Mouse (Mus musculus): ENCODE results near the gene Plcb2. TPM values are rescaled to one million over a fixed set of nuclear protein-coding genes. Genes with fewer than 3 reads are reported as not detected.

Plcb2 gene
- polyA plus RNA-seq, 1 experiment from 2014 or later, result 1.4 TPM

DNA sequence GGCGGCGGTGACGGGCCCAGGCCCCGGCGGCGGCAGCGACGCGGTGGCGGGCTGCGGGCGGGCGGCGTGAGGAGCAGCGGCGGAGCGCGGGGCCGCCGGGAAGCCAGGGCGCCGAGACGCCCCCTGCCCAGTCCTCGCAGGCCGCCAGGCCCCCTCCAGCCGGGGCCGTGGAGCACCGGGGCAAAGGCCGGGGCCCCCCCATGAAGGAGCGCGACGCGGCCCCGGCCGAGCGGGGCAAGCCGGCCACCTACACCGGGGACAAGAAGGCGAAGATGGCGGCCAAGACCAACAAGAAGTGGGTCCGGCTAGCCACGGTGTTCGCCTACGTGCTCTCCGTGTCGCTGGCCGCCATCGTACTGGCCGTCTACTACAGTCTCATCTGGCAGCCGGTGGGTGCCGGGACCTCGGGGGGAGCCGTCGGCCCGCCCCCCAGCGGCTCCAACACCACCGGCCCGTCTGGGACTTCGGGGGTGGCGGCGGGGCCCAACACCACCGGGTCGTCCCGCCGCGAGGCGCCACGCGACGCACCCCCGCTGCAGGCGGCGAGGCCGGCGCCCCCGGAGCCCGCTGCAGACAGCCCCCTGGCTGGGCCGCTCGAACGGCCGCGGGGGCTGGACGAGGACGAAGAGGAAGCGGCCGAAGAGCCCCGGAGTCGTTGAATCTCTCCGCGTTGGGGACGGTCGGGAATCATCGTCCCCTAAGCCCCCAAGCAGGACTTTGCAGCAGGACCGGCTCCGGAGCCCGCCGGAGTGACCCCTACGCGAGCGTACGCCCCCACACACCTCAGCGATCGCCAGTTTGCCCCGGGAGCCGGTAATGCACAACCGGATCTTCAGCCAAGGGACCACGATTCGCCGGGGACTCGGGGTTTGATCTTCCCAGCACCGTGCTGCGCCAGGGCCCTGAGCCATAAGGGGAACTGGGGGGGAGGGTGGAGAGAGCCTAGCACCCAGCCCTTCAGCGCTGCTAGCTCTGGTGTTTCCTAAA lies 18.0 kb upstream of the Plcb2 start:
- peak overlapping the region; percentile 59 for H3K27ac ChIP-seq (ENCODE audit: low read depth, low read length)
- no peaks in the 10 kb centered on the region for H3K36me3 ChIP-seq (ENCODE audit: control insufficient read depth, insufficient read depth, low read length)
- ATAC-seq (replicated peaks; ENCODE audit: insufficient number of reproducible peaks, low FRiP score, low TSS enrichment), result peak; percentile 20
- WGBS (ENCODE audit: insufficient replicate concordance), result 1% methylated on average over 106 of the region's 113 CpGs
- no peaks in the 10 kb centered on the region for H3K9me3 ChIP-seq (replicated peaks; ENCODE audit: control insufficient read depth, low read length)
- H3K4me2 ChIP-seq, result peak overlapping the region; percentile 85
- peaks cover 14% of the 10 kb centered on the region for H3K27me3 ChIP-seq (ENCODE audit: control insufficient read depth, insufficient read depth, low read length)
- peak overlapping the region; percentile 75 for H3K4me3 ChIP-seq (ENCODE audit: low read depth, low read length)
- H3K9ac ChIP-seq (ENCODE audit: low read depth, low read length), result peak overlapping the region; percentile 91
- peaks cover 37% of the 10 kb centered on the region for H3K4me1 ChIP-seq (ENCODE audit: control insufficient read depth, insufficient read depth, low read length)

DNA sequence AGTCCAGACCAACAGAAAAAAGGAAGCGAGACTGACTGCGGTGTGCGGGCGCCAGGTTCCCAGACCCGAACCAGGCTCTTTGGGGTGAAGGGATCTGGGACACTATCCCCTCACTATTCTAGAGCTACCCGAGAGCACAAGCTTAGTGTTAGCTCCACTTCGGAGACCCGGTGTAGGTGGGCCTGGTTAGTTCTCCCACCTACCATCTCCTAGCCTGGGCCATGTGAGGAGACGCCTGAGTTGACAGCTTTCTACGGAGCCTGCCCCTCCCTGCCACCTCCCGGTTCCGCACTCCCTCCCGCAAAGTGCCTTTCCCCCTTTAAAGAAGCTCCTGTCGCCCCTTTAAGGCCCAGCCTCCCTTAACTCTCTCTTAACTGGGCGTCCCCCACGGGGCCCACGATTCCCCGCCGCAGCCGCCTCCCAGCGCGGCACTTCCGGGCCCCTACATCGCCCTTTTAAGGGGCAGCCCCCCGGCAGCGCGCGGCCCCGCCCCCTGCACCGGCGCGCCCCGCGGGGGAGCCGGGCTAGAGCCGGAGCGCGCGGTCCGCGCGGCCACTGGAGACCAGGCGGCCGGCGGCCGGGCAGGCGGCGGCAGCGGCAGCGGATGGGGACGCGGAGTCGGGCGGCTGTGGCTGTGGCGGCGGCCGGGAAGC lies 17.1 kb upstream of the Plcb2 start, which contains the start of gene Inafm2:
Inafm2 (plus strand) TSS at position 527 of the 653 bp plus-strand sequence.
- Histone ChIP-seq H3K27me3 (ENCODE audit: control insufficient read depth, insufficient read depth, low read length) (peaks cover 14% of the 10 kb centered on the region), H3K27ac (ENCODE audit: low read depth, low read length) (peak within 1 kb of the TSS; percentile 59), H3K4me1 (ENCODE audit: control insufficient read depth, insufficient read depth, low read length) (peaks cover 30% of the 10 kb centered on the region), H3K36me3 (ENCODE audit: control insufficient read depth, insufficient read depth, low read length) (no peaks in the 10 kb centered on the region), H3K9me3 (replicated peaks; ENCODE audit: control insufficient read depth, low read length) (no peaks in the 10 kb centered on the region), H3K4me3 (ENCODE audit: low read depth, low read length) (peak within 1 kb of the TSS; percentile 75), H3K4me2 (peak within 1 kb of the TSS; percentile 85), H3K9ac (ENCODE audit: low read depth, low read length) (peak within 1 kb of the TSS; percentile 91)
- WGBS (ENCODE audit: insufficient replicate concordance), result under 1% methylated on average over 36 of the region's 57 CpGs
- peak; percentile 87 for ATAC-seq (replicated peaks; ENCODE audit: insufficient number of reproducible peaks, low FRiP score, low TSS enrichment)

DNA sequence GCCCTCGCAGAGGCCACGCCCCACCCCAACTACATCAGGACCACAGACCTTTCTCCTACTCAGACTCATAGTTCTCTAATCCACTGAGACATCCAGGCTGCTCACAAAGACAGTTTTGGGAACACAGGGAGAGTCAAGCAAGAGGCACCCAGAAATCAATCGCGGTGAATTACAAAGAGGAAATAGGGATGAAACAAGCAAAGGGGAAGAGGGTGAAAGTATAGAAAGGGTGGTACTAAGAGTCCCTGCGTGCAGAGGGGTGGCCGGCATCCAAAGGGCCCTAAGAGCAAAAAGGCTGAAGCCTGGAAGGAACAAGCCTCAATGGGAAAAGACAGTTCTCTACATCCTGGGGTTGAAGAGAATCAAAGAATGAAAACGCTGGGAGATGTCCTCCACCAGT lies 16.4 kb upstream of the Plcb2 start:
- H3K4me3 ChIP-seq (ENCODE audit: low read depth, low read length), result peak overlapping the region; percentile 75
- H3K27ac ChIP-seq (ENCODE audit: low read depth, low read length), result no peak overlapping the region
- ATAC-seq (replicated peaks; ENCODE audit: insufficient number of reproducible peaks, low FRiP score, low TSS enrichment), result no peak
- peaks cover 22% of the 10 kb centered on the region for H3K4me1 ChIP-seq (ENCODE audit: control insufficient read depth, insufficient read depth, low read length)
- peak overlapping the region; percentile 85 for H3K4me2 ChIP-seq
- H3K27me3 ChIP-seq (ENCODE audit: control insufficient read depth, insufficient read depth, low read length), result peaks cover 14% of the 10 kb centered on the region
- 12% methylated on average over 7 of the region's 7 CpGs for WGBS (ENCODE audit: insufficient replicate concordance)
- H3K36me3 ChIP-seq (ENCODE audit: control insufficient read depth, insufficient read depth, low read length), result no peaks in the 10 kb centered on the region
- no peak overlapping the region for H3K9ac ChIP-seq (ENCODE audit: low read depth, low read length)
- no peaks in the 10 kb centered on the region for H3K9me3 ChIP-seq (replicated peaks; ENCODE audit: control insufficient read depth, low read length)

DNA sequence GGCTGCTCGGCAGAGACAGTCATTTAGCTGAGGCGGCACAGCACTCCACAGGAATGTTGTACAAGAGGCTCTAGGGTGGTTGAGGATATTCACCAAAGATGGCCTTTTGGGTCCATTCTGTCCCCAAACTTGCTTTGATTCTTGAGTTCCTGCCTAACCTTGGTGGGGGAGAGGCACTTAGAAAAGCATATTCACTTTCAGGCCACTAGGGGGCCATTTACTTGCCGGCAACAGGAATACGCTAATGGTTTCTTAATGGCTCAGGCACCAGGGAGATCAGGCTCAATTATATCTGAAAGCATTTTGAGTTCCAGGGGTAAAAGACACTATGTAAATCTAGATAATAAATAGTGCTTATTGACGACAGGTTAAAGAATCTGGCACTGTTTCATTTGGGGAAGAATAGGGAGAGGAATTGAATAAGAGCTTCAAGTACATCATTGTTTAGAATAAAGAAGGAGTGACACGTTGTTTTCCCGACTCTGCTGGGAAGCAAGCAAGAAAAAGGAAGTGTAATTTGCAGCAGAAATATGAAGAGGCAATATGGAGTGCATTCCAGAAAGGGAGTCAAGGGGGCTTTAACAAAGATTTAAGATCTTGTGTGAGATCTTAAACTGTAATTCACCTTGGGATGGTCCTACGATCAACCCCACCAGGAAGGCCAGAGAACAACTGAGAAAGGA lies 15.2 kb upstream of the Plcb2 start:
- no peak overlapping the region for H3K4me2 ChIP-seq
- H3K4me3 ChIP-seq (ENCODE audit: low read depth, low read length), result no peak overlapping the region
- peaks cover 13% of the 10 kb centered on the region for H3K4me1 ChIP-seq (ENCODE audit: control insufficient read depth, insufficient read depth, low read length)
- H3K27me3 ChIP-seq (ENCODE audit: control insufficient read depth, insufficient read depth, low read length), result peaks cover 14% of the 10 kb centered on the region
- H3K9ac ChIP-seq (ENCODE audit: low read depth, low read length), result no peak overlapping the region
- no peaks in the 10 kb centered on the region for H3K36me3 ChIP-seq (ENCODE audit: control insufficient read depth, insufficient read depth, low read length)
- ATAC-seq (replicated peaks; ENCODE audit: insufficient number of reproducible peaks, low FRiP score, low TSS enrichment), result no peak
- no peaks in the 10 kb centered on the region for H3K9me3 ChIP-seq (replicated peaks; ENCODE audit: control insufficient read depth, low read length)
- H3K27ac ChIP-seq (ENCODE audit: low read depth, low read length), result no peak overlapping the region
- WGBS (ENCODE audit: insufficient replicate concordance), result 33% methylated on average over 8 of the region's 8 CpGs

DNA sequence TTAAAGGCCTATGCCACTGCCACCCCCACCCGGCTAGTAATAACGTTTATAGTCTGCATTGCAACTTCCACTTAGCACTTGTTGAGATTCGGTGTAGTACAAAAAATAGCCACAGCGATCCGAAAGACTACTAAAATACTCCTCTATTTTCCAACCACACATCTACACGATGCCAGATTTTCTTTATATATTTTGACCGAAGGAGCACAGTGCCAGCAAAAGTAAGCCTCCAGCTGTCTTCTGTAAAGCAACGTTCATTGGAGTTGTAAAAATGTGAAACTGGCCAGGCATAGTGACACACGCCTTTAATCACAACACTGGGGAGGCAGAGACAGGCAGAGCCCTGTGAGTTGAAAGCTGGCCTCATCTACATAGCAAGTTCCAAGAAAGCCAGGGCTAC lies 12.9 kb upstream of the Plcb2 start:
- no peak overlapping the region for H3K4me2 ChIP-seq
- no peaks in the 10 kb centered on the region for H3K36me3 ChIP-seq (ENCODE audit: control insufficient read depth, insufficient read depth, low read length)
- peaks cover 14% of the 10 kb centered on the region for H3K27me3 ChIP-seq (ENCODE audit: control insufficient read depth, insufficient read depth, low read length)
- H3K9me3 ChIP-seq (replicated peaks; ENCODE audit: control insufficient read depth, low read length), result no peaks in the 10 kb centered on the region
- no peak for ATAC-seq (replicated peaks; ENCODE audit: insufficient number of reproducible peaks, low FRiP score, low TSS enrichment)
- H3K4me1 ChIP-seq (ENCODE audit: control insufficient read depth, insufficient read depth, low read length), result peaks cover 8% of the 10 kb centered on the region
- H3K27ac ChIP-seq (ENCODE audit: low read depth, low read length), result no peak overlapping the region
- WGBS (ENCODE audit: insufficient replicate concordance), result 63% methylated on average over 9 of the region's 9 CpGs
- no peak overlapping the region for H3K9ac ChIP-seq (ENCODE audit: low read depth, low read length)
- H3K4me3 ChIP-seq (ENCODE audit: low read depth, low read length), result no peak overlapping the region

DNA sequence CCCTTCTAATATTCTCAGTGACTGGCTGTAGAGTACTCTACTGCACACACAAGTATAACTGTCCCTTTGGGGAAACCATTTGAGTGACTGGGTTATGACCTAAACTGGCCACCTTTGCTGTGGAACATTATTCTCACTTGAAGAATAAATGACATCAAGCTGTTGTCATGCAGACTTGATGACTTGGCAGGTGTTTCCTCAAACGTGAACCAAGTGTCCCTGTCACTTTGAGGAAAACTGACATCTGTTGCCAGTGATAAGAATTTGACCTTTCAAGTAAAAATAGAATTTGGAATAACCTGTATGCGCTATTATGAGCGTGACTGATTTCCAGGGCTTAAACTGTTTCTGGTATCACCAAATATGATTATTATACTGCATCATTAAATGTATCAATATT lies 12.1 kb upstream of the Plcb2 start:
- no peak overlapping the region for H3K4me3 ChIP-seq (ENCODE audit: low read depth, low read length)
- no peak for ATAC-seq (replicated peaks; ENCODE audit: insufficient number of reproducible peaks, low FRiP score, low TSS enrichment)
- peaks cover 14% of the 10 kb centered on the region for H3K27me3 ChIP-seq (ENCODE audit: control insufficient read depth, insufficient read depth, low read length)
- no peaks in the 10 kb centered on the region for H3K9me3 ChIP-seq (replicated peaks; ENCODE audit: control insufficient read depth, low read length)
- H3K4me1 ChIP-seq (ENCODE audit: control insufficient read depth, insufficient read depth, low read length), result peaks cover 8% of the 10 kb centered on the region
- no peak overlapping the region for H3K9ac ChIP-seq (ENCODE audit: low read depth, low read length)
- no peak overlapping the region for H3K27ac ChIP-seq (ENCODE audit: low read depth, low read length)
- no peaks in the 10 kb centered on the region for H3K36me3 ChIP-seq (ENCODE audit: control insufficient read depth, insufficient read depth, low read length)
- no peak overlapping the region for H3K4me2 ChIP-seq
- 54% methylated on average over 3 of the region's 3 CpGs for WGBS (ENCODE audit: insufficient replicate concordance)

DNA sequence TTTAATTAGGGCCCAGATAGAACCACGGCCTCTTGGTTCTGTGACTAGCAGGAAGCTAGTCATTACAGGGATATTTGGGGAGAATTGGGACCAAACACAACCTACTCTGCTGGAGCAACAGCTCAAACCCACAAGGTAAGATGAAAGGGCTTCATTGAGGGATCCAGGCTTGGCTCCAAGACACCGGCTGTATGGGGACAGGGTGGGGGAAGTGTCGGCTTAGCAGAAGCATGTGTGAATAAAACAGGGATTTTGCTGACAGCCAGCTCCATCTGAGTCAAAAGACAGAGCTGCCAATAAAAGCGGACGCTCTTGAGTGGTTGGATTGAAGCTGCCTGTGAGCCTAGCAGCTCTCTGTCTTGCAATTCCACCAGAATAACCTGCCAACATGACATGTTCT lies 5.1 kb upstream of the Plcb2 start:
- Histone ChIP-seq H3K9me3 (replicated peaks; ENCODE audit: control insufficient read depth, low read length) (no peaks in the 10 kb centered on the region), H3K9ac (ENCODE audit: low read depth, low read length) (no peak overlapping the region), H3K27me3 (ENCODE audit: control insufficient read depth, insufficient read depth, low read length) (peaks cover 16% of the 10 kb centered on the region; the same call in 1 of the 2 replicates), H3K36me3 (ENCODE audit: control insufficient read depth, insufficient read depth, low read length) (no peaks in the 10 kb centered on the region), H3K4me2 (no peak overlapping the region), H3K27ac (ENCODE audit: low read depth, low read length) (no peak overlapping the region), H3K4me1 (ENCODE audit: control insufficient read depth, insufficient read depth, low read length) (peaks cover 16% of the 10 kb centered on the region), H3K4me3 (ENCODE audit: low read depth, low read length) (no peak overlapping the region)
- ATAC-seq (replicated peaks; ENCODE audit: insufficient number of reproducible peaks, low FRiP score, low TSS enrichment), result no peak
- WGBS (ENCODE audit: insufficient replicate concordance), result 64% methylated on average over 5 of the region's 5 CpGs

DNA sequence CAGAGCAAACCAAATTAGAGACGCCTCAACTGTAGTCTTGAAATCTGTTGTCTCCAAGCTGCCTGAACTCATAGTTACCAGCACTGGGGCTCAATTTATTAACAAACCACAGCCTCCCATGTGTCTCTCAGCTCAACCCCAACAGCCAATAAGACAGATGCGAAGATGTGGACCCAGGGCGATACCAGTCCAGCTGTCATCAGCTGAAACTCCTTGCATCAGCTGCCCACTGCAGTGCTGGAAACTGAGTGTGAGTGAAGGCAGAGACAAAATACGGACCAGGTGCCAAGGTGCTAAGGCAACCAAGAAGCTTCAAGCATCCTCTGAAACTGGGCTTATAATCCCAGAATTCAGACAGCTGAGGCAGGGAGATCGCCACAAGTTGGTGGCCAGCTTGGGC lies 3.7 kb upstream of the Plcb2 start:
- Histone ChIP-seq H3K27me3 (ENCODE audit: control insufficient read depth, insufficient read depth, low read length) (peaks cover 16% of the 10 kb centered on the region; the same call in 1 of the 2 replicates), H3K4me1 (ENCODE audit: control insufficient read depth, insufficient read depth, low read length) (peaks cover 25% of the 10 kb centered on the region), H3K27ac (ENCODE audit: low read depth, low read length) (no peak overlapping the region), H3K4me3 (ENCODE audit: low read depth, low read length) (no peak overlapping the region), H3K9me3 (replicated peaks; ENCODE audit: control insufficient read depth, low read length) (no peaks in the 10 kb centered on the region), H3K36me3 (ENCODE audit: control insufficient read depth, insufficient read depth, low read length) (no peaks in the 10 kb centered on the region), H3K4me2 (no peak overlapping the region), H3K9ac (ENCODE audit: low read depth, low read length) (no peak overlapping the region)
- WGBS (ENCODE audit: insufficient replicate concordance), result 77% methylated on average over 5 of the region's 5 CpGs
- ATAC-seq (replicated peaks; ENCODE audit: insufficient number of reproducible peaks, low FRiP score, low TSS enrichment), result no peak

Data from heart, embryonic 11.5 days (tissue).